Mouse (Mus musculus) ZHBTc4 (cell line): ENCODE measurements around the gene Afap1.

ENCODE experiments used
- DNase-seq: peaks from one replicate; pipeline ENCODE4 v3.0.0-alpha.2; 2011; ENCODE audit warnings: low read depth, low spot score

Gene Afap1

DNA sequence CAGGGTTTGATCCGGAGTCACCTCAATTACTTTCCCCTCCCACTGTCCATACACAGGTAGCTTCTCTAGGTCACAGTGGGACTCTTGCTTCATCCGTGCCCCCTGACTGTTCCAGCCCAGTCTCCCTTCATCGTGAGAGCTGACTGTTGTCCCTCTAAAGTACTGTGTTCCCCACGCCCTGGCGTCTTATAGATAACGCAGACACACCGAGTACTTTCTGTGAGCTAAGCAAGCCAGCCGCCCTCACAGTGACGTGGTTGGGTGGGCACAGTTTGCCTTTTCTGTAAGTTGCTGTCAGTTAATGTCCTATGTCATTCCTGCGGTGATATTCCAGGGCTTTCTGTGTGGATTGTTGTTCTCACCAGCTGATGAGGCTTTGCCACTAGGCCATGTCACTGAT lies 39.9 kb downstream of the Afap1 start:
- DNase-seq, result no peak

DNA sequence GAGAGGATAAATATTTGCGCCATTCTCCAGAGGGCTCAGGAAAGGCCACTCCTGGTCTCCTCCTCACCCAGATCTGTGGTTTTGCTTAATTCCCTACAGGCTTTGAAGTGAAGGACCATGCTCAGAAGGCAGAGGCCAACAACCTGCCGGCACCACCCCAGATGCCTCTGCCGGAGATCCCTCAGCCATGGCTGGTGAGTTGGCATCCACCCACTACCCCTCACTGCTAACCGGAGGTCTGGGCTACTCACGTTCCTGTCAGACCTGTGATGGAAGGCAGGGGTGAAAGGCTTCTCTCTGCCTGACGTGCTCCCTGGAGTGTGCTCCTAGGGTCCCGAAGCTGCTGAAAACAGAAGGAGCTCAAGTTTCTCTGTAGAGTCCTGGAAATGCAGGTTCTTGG lies 42.8 kb downstream of the Afap1 start:
- no peak for DNase-seq

DNA sequence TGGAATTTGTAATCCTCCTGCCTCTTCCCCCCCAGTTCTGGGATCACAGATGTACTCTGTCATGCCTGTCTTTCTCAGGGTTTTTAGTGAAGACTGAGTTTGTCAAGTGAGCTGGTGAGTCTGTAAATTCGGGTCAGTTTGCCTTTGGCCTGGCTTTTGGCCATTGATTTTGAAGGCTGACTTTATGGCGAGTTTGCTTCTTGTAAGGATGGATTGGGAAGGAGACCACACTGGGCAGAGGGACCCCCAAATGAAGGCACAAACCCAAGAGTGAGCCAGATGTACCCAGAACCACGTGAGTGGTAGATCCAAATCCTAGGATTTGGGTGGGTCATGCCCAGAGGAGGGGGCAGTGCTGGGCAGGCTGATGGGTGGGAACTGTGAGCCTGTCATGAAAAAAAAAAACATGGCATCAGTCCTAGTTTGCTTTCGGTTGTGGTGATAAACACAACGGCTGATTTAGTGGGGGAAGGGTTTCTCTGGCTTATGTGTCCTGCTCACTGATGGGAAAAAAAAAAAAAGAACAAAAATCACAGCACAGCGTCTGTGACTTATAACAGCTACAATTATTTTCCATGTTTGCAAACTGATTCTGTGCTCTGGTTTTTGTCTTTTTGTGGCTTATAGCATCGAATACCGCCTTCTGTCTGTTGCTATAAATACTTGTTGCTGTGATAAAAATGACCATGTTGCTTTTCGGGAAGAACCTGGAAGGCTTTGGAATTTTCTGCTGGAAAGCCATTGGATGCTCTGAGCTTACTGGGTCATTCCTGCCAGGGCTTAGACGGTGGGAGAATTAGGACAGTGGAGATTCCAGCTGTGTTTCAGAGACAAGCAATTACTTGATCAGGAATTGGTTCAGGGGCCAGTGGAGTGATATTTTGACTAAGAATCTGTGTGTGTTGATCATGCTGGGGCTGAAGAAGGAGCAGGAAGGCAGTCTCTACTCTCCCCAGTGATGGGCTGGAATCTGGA lies 45.4 kb downstream of the Afap1 start:
- no peak for DNase-seq

DNA sequence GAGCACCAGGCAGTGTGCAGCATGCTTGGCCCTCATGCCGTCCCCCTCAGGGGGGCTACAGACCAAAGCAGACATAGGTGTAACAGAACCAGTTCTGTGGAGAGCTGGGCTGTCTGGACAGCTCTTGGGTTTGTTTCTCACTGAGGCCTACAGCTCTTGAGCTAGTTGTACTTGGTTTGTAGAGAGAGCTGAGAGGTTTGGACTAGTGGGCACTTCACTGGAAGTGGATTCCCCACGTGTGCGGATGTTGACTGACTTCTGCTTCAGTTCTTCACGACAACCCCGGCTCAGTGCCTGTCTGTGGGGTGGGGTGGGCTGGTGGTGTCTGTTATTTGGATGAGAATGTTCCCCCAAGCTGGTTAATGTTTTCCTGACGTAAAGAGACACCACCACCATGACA lies 46.8 kb downstream of the Afap1 start:
- DNase-seq, result no peak

DNA sequence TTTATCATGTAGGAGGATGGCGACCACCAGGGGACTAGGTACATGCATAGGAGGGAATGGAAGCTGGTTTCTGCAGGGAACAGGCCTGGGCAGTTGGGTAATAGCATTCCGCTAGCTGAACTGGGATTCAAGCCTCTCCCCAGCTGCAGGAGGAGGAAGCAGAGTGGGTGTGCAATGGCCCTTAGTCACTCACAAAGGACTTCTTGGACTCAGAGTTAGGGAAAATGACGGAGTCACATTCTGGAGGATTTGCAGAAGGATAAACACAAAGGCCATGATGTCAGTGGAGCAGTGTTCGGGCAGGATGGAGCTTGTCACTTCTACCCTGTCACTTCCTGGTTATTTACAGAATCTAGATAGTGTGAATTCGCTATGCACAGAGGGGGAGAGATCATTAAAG lies 50.4 kb downstream of the Afap1 start:
- DNase-seq, result no peak

DNA sequence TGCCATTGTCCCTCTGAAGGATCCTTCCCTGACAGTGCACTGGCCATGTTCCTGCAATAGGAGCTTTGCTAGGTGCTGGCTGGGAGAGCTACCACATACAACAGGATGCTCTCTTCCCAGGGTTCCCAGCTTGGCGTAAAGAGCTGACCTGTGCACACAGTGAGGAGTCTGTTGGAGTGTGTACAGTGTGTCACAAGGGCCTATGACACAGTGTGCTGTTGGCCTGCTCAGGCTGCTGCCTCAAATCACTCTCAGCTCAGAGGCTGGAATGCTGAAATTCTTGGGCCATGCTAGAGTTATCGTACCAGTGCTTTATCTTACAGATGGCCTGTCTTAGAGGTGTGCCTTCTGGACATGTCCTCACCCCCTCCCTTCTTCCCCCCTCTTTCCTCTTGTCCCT lies 53.7 kb downstream of the Afap1 start:
- no peak for DNase-seq

DNA sequence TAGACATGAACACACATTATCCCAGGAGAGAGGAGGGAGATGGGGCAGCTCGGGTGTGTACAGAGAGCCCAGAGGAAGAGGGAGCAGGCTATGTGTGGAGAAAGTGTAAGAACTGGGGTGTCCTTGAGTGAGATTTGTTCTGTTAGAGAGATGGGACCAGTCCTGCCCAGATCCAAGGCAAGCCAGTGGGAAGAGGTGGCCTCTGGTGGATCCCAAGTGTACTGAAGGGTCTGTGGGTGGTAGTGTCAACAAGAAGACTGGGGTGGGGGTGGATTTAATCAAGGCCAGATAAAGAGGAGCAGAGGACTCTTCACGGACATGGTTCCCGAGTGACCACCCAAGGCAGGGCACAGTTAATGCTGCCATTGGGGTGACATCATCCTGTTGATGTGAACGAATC lies 54.3 kb downstream of the Afap1 start:
- no peak for DNase-seq

DNA sequence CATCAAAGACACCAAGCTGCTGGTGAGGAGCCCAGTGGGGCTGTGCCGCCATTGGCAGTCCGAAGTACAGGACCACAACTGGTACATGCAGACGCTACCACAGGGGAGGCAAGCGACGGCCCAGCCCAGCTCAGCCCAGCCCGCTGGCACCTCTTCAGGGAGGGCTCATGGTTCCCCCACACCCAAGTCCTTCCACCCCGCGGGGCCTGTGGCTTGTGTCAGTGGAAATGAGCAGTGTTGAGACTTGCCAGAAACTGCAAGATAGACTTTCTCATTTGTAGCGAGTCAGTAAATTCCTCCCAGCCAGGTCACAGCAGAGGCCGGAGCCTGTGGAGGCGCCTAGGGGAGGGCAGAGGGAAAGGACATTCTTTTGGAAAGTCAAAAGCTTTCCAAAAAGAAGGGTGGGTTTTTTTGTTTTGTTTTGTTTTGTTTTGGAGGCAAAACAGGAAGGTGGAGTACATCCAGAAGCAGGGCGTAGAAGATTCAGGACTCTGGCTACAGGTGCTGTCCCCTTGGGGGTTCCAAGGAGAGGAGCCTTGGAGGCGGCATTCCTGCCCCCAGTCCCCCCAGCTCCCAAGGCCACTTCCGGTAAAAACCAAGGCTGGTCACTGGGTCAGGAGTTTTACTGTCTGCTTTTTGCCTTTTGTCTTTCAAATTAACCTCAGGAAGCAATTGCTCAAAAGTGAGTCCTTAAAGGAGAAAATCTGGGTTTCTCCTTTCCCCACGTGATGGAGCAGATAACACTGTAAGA lies 55.3 kb downstream of the Afap1 start:
- peak; percentile 78 for DNase-seq

DNA sequence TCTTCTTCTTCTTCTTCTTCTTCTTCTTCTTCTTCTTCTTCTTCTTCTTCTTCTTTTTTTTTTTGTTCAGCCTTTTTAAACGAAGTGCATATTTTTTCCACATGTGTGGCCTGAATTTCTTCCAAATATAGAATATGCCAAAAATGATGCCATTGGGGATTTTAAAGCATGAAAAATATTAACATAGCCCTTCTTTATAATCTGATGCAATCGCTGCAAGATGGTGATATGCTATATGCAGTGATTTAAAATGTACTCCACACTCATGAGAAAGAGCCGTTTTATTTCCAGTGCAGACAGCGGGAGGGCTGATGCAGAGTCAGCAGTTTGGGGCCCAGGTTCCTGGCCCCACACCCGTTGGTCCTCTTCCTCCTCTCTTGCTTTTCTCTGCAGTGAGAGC lies 55.9 kb downstream of the Afap1 start:
- no peak for DNase-seq

DNA sequence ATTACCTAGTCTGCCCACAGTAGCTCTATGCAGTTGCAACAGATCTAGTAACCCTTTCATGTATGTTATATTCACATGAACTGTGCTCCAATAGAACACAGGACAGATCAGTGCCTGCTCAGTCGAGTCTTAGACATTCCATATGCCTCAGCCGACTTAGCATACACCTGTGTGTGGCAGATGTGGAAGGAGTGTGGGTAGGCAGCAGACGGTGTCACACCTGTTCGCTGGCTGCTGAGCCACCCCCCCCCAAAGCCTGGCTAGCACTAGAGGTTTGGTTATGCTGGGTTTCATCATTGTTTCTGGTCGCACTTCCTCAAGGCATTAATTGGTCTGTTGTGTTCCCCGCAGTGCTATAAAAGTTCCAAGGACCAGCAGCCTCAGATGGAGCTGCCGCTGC lies 57.4 kb downstream of the Afap1 start:
- DNase-seq, result no peak

DNA sequence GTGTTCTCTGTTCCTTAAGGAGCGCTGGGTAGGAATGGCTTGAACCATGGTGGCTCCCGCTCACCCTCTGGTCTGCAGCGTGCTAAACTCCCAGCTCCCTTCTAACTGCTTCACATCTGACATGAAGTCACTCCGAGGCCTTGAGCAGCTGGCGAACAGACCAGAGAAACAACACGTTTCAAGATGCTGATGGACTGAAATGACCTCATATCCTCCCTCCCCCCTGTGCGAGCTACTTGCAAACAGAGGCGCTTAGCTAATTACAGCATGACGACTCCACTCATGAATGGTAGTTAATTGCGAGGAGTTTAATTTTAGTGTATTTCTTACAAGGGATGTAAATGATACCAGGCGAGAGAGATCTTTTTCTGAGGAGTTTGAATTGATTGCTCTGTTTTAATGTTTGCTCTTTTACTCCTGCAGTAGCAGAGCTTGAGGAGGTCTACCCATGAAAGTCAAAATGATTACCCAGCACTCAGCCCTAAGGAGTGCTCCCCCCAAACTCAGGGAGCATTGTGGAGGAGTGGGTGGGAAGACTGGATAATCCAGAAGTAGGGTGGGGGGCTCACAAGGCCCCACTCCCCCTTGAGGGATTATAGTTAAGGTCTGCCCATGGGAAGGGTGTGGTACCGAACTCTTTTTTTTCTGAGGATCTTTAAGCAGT lies 61.1 kb downstream of the Afap1 start:
- DNase-seq, result no peak

DNA sequence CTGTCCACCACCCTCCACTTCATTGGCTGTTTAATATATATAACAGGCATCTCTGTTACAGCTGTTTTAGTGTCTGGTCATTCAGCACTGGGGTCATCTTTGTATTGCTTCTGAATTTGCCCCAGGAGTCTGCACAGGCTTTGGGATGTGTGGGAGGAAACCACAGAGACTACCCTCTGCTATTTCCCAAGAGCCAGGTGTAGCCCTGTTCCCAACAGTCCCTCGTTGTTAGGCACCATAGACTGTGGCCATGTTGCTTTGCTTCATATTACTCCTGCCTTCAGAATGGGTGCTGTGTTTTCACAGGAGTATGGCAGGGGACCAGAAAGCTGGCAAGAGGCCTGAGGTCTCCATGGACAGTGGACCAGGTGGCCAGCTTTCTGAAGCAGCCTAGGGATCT lies 63.1 kb downstream of the Afap1 start:
- DNase-seq, result no peak

DNA sequence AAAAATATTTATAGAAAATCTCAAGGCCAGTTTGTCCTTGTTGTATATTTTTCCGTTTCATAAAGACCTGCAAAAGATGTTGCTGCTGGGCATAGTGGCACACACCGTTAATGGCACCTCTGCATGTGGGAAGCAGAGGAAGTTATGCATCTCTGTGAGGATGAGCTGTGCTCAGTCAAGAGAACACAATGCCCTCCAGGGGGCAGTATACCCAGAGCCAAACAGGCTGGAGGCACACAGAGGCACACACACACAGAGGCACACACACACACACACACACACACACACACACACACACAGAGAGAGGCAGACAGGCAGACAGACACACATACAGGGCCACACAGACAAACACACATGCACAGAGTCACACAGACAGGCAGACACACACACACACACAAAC lies 65.6 kb downstream of the Afap1 start:
- peak; percentile 58 for DNase-seq

DNA sequence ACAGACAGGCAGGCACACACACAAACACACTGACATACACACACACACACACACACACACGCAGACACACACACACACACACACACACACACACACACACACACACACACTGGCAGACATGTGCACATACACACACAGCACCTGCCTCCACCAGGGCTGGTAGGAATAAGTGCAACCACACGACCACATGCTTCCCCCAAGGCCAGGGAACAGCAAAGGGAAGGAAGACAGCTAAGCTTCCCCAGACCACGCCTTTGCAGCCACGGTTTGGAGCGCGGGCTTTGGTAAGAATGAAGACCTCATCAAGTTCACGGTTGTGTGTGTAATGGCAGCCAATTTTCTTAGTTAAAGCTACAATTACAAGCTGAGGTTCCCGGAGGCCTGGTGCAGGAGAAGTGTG lies 67.0 kb downstream of the Afap1 start:
- no peak for DNase-seq

DNA sequence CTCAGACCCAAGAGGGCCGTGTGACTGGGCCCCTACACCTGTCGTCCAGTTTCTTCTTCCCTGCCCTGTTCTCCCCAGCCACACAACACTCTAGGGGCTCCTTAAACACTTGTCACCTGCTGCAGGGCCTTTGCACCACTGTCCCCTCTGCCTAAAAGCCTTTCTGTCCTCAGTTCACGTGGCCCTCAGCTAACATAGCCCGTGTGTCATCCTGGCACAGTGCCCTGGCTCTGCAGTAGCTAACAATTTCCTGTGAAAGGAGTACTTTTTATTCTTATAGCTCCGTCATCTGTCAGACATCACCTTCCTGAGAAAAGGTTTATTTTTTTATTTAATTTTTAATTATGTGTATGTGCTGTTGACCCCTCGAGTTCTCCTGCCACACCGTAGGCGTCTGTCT lies 68.2 kb downstream of the Afap1 start:
- no peak for DNase-seq

DNA sequence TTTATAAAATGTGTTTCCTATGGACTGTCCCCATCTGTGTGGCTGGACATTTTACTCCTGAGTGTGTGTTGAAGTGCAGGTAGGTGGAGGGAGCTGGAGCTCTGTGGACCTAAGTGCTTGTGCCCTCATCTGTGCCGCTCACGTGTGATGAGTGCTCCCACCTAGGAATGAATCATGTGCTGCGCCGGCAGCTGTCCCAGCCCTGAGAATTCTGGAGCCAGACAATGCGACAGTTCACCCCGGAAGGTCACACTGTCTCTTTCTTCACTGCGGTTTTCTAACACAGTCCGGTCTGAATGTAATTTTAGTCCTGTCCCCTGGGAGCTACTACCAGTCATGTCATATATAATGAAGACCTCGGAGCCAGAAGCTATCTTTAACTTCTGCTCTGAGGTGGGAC lies 70.5 kb downstream of the Afap1 start:
- no peak for DNase-seq

DNA sequence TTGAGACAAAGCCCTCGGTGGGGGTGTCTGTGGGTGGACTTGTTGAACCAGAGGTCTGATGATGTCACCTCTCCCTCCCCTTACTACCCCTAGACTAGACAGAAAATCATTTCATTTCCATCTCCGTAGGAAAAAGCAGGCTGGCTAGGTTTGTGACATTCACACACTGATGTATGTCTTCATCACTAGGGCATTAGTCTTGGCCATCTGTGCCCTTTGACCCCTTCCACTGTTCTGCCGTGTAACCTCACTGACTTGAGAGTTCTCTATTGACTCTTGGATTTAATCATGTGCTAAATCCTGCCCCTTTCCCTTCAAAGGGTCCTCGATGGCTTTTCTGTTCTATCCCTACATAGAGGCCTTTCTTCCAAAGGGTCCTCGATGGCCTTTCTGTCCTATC lies 71.9 kb downstream of the Afap1 start:
- no peak for DNase-seq

DNA sequence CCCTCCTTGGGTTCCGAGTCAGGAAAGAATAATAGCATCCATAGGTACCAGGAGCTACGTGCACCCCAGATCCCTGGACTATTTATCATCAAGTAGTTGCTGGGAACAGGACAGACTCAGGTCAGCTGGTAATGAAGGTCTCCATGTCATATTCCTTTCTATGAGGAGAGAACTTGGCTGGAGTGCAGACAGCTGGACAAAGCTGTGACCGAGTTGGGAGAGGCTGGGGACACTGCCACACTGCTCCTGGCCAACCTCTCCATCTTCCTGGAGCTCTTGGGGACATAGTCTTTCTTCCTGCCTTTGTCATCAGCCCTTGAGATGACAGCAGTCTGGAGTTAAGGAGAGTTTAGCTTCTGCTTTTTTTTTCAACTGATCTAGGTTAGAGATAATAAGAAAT lies 76.7 kb downstream of the Afap1 start:
- DNase-seq, result no peak

DNA sequence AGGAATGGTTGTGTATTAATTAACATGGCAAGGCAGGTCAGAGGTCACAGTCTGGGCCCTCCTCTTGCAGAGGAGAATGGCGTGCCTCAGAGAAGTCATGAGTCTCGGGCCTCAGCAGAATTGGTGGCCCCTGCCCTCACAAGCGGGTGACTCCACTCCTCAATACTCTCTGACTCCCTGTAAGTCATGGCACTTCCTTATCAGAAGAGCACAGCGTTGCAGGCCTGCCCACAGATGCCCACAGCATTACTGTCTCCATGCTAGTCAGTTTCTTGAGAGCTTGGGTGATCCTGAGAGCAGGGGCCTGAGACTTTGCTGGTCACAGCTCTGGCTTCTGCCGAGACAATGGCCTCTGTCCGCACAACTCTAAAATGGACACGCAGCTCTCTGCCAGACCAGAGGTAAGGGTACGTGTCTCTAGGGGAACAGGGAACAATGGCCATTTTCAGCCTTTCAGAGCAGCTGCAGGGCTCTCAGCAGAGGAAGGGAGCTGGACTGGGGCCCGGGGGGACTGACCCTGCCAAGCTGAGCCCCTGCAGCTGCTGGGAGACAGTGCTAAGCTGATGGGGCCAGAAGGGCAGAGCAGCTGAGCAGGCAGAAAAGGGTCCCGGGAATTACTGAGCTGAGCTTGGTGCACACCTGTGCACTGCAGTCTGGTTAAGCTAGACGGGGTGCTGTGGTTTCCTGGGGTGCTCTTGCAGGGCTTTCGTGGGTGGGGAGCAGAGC lies 77.4 kb downstream of the Afap1 start:
- no peak for DNase-seq

DNA sequence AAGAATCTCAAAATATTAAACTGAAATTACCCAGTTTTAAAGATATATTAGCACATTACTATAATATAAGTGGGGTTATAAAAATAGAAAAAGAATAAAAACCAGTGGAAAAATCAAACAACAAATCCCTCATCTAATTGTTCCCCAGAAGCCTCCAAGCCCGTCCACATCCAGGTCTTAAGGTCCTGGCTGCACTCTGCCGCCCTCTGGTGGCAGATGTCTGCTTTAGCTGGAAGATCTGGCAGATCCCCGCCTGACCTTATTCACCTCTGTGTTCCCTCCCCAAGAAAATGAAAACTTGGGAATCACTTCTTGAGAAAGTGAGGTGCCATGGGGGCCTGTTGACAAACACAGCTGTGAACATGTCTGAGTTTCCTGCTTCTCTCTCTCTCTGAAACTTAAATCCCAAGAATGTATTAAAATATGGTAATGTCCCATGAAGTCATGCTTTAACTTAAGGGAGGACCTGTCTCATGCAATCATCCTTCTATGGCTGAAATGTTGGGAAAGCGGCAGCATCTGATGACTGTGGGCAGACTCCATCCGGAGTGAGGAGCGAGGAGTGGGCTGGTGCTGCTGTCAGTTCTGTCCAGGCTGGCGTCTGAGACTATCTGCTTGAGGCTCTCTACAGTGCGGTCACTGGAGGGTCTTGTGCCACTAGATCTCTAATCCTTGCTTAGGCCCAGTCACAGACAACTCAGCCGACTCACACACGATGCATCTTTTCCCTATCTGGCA lies 78.9 kb downstream of the Afap1 start:
- peak; percentile 87 for DNase-seq

DNA sequence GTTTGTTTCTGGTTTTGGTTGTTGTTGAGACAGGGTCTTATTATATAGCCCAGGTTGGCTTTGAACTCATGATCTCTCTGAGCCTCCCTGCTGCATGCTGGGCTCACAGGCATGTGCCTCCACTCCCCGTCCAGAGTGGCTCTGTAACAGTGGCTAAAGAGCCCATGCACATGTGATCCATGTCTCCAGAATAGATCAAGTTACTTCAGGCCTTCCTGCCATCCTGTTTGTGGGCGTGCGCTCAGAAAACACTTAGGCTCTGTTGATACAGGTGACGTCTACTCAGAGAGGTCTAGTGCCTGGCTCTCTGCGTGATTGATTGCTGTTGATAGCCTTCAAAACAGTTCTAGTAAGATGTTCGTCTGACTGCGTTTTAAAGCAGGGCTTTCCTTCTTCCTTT lies 79.6 kb downstream of the Afap1 start:
- no peak for DNase-seq
